Mouse (Mus musculus) retina, embryonic 14.5 days (tissue): Measurements from ENCODE around the gene Dnal1.

Experiments used
- DNase-seq: peaks from one replicate; pipeline ENCODE4 v3.0.0-alpha.2; 2015; ENCODE audit warnings: low spot score

Dnal1 gene

GRCm38 (mm10) chr12:84128576-84128975 is 14.4 kb downstream of the Dnal1 start:
- no peak for DNase-seq

- no peak for DNase-seq
Observed at GRCm38 (mm10) chr12:84129931-84130330, 15.8 kb downstream of the Dnal1 start.

DNA sequence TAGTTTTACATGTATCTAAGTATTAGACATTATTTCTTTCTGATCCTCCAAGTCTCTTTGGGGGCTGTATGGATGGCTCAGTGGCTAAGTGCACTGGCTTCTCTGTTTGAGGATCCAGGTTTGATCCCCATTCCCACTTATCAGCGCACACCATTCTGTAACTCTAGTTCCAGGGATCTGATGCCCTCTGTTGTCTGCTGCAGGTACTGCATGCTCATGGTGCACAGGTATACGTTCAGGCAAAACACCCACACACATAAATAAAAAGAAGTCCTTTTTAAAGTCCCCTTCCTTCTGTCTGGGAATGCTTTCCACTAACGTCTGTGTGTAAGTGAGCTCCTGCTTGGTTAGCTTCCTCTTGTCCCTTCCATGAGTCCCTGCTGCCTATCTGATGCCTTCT is 18.1 kb downstream of the Dnal1 start:
- peak; percentile 59 for DNase-seq

- DNase-seq, result no peak
Observed at GRCm38 (mm10) chr12:84137131-84137530, 23.0 kb downstream of the Dnal1 start.

GRCm38 (mm10) chr12:84140135-84140534 is 26.0 kb downstream of the Dnal1 start:
- no peak for DNase-seq

DNA sequence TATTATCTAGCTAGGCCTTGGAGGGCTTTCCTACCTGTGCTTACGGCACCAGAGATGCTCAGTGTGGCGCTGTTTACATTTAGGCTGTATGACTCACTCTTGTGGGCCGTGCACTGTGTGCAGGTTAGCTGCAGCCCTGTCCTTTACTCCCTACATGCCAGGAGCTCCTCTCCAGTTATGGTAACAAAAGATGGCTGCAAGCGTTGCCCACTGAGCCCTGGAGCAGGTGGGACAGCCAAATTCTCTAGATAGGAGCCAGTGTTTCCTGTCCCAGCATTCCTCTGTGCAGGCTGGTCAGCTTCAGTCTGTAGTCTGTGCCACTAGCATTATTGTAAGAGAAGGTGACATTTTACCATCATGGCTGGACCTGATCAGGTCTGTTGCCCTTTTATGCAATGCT is 27.1 kb downstream of the Dnal1 start:
- no peak for DNase-seq

DNA sequence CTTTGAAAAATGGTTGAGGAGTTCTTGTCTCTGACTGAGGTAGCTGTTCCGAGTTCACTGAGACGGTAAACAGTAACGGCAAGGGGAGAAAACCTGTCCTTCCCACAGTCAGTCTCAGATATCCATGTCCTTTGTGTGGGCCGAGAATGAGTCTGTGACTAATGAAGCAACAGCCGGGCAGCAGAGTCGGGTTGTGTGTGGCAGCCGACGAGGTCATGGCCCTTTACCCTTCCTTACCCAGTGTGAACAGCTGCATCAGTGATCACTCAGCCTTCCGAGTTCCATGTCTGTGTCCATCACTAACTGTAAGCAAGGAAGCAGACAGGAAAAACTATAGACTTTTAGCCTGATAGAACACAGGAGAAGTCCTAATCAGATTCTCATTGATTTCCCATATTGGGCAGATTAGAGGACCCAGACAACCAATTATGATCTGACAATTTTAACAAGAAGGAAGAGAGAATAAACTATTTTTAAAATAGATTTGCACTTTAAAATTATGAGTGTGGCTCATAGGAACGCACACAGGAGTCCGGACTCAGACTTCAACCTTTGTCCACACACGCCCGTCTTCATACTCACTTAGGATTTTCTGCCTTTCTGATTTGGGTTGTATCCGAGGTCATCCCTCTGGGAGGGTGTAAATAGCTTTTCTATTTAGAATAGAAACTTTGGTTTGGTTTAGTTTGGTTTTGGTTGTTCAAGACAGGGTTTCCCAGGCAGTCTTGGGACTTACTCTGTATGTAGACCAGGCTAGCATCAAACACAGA is 28.3 kb downstream of the Dnal1 start:
- DNase-seq, result peak; percentile 57

GRCm38 (mm10) chr12:84147954-84148621 is 33.9 kb downstream of the Dnal1 start, which contains the start of gene Pnma1:
Gene Pnma1, minus strand, starts transcription at chr12:84148489.
- peak; percentile 90 for DNase-seq

DNA sequence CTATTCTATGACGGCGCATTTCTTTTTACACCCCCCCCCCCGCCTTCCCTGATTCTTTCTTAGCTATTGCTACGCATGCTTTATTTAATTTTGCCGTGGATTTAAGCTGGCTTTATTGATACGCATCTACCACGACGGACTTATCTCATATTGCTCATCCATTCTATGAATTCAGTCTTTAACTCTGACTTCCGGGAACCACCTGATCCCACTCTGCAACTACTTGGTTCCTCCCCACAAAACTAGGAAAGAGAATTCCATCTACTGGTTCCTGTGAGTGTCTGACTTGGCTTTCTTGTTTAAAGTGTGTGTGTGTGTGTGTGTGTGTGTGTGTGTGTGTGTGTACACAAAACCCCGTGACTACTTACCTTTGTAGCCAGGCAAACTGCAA is 34.5 kb downstream of the Dnal1 start:
- DNase-seq, result no peak

- no peak for DNase-seq
Observed at GRCm38 (mm10) chr12:84149971-84150370, 35.8 kb downstream of the Dnal1 start.

- no peak for DNase-seq
Observed at GRCm38 (mm10) chr12:84150976-84151375, 36.8 kb downstream of the Dnal1 start.

DNA sequence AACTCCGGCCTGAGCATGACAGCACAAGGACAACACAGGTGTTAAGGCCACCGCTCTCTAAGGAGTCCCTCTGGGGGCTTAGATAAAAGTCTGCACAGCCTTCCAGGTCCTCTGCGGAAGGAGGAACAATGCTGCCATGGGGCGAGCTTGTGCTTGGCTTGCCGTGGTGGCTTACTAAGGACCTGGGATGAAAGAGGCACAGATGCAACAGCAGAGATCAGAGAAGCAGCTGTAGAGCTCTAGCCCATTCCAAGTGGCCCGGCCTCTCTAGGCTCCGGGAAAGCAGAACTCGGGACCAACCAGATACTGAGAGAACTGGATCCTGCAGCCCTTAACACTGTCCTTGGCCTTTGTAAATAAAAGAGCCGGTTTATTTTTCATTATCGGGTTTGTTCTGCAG is 37.7 kb downstream of the Dnal1 start:
- no peak for DNase-seq

GRCm38 (mm10) chr12:84152352-84153190 is 38.4 kb downstream of the Dnal1 start:
- DNase-seq, result no peak

DNA sequence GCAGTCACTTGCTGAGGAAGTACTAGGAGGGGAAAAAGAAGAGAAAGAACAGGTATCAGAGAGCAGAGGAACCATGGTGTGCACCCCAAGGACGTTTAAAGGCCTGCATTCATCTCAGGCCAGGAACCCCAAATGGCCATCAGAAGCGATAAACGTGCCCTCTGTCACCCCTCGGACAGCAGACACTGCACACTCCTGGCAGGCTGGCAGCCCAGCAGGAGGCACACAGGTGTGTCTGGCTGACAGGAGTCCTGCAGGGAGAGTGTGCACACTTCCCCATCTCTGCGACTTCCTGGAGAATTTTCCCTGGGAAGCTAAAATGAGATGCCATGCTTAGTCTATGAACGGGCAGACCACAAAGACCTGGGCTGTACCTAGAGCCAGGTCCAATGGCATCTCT is 39.2 kb downstream of the Dnal1 start:
- DNase-seq, result no peak

DNA sequence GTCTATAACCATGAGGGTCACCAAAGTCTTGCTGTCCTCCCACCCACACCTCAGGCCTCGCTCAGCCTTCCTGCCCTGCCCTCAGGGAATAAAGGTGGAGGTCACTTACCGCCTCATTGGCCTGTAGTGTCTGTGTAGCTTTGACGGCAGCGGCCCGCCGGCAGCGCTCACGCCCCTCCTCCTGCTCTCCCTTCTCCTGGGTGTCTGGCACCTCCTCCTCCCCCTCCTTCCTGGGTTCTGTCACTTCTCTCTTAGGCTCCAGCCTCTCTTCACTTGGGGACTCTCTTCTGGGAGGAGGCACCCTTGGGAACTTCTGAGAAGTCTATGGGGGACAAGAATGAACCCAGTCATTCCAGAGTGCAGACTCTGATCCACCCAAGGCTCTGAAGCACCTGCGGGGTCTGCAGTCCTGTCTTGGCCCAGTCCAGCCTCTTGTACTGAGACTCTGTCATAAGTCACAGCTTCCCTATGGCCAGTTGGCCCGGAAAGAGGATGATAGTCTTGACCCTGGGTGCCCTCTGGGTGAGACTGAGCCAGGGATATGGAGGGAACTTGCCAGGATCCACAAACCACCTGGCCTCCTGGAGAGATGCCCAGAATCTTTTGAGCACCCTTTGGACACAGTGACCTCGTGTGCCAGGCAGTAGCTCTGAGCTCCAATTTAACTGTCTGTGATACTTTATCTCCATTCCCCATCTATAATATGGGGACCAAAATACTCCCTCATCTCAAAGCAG is 40.8 kb downstream of the Dnal1 start:
- DNase-seq, result no peak

DNA sequence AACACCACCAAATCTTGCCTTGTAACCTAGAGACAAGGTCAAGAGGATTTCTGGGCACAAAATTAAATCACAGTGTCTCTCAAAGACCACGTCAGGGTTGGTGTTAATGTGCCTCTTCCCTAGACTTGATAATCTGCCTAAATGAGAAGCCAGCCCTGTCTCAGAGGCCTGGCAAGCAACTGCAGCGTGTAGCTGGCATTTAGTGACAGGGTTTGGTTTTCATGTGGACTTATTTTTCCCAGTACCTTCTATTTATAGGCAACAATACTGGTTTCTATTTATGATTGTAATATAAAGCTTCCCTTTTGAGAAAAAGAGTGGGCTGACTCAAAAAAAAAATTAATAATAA is 41.3 kb downstream of the Dnal1 start:
- no peak for DNase-seq

DNA sequence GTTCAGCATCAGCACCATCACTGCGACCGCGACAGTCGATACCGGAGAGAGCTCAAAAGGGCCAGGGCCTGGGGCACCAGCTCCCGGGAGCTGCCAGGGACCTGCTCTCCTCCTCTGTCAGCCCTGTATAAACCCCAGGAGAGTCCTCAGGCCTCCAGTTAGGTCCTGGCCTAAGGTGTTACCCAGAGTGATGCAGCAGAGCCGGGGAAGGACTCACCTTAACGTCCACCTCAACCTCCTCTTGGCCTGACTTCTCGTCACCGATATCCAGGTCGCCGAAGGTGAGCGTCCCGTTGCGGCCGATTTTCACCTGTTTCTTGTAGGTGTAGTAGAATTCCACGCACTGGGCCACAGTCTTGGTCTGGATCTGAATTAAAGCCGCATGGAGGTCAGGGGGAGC is 42.0 kb downstream of the Dnal1 start:
- DNase-seq, result no peak

GRCm38 (mm10) chr12:84158156-84158555 is 44.0 kb downstream of the Dnal1 start:
- DNase-seq, result no peak

DNA sequence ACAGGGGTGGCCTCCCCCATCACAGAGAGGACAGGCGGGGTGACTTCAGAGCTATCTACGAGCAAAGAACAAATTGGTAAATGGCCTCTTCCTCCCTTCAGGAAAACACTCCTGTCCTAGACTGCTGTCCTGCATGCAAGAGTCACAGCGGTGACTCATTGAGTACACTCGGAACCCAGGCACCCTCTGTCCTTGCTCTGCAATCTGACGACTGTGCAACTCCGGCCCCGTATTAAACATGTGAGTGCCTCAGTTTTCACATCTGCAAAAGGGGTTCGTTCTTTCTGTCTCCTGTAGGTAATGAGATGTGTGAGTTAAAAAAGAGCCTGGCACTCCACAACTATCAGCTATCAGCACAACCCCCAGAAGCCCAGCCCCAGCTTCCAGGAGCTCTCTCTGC is 46.3 kb downstream of the Dnal1 start:
- no peak for DNase-seq

- no peak for DNase-seq
Observed at GRCm38 (mm10) chr12:84161116-84161515, 47.0 kb downstream of the Dnal1 start.

DNA sequence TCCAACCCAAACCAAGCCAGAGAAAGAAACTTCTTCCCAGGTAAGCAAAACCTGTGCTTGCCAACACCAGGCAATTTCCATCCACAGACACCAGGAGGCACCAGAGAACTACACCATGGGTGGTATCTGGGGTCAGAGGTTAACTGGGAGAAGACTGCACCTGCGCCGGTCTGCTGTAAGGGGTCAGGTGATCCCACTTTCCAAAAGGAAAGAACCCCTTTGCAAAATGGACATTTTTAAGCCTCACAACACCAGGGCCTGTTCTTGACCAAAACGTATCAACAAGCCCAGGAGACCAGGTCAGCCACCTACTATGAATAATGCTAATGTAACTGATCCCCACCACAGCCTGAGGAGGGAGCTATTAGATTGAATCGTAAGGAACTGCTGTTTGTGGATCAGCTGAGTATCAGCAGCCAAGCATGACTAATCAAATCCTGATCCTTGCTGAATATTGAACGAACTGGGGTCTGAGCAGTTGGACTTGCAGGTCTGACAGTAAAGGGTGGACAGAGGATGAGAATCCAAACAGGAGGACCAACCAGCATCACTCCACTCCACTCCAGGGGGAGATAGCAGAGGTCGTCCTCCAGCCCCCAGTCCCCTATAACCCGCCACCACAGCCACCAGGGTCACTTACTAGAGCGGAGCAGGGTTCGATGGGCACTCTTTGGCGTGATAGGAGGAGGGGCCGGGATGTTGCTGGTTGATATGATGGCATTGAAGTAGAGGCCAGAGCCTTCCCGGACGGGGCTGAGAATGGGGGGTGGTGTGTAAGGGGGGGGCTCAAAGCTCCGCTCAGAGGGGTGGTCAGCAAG is 47.7 kb downstream of the Dnal1 start:
- peak; percentile 63 for DNase-seq
